Mouse (Mus musculus) kidney, adult 11 months (tissue): ENCODE measurements around the gene Invs.

ENCODE experiments used
- DNase-seq: peaks from one replicate; pipeline ENCODE4 v3.0.0; 2022

Gene Invs

GRCm38 (mm10) chr4:48461060-48461459 is 181.5 kb downstream of the Invs start:
- DNase-seq, result no peak

GRCm38 (mm10) chr4:48470977-48471376 is 191.4 kb downstream of the Invs start:
- DNase-seq, result no peak

- DNase-seq, result no peak
These were observed 192.7 kb downstream of the Invs start for GRCm38 (mm10) chr4:48472052-48472791.

- peak; percentile 82 for DNase-seq
These were observed 193.5 kb downstream of the Invs start, which contains the start of gene Tex10 for GRCm38 (mm10) chr4:48472792-48473650. Gene Tex10, minus strand, starts transcription at chr4:48473459.

GRCm38 (mm10) chr4:48473651-48474011 is 194.1 kb downstream of the Invs start:
- no peak for DNase-seq

- peak; percentile 10 for DNase-seq
These were observed 201.7 kb downstream of the Invs start for GRCm38 (mm10) chr4:48481287-48481686.
